Mouse (Mus musculus) urinary bladder, postnatal 4 days (tissue): ENCODE results near the gene Lrrc59.
"Not testable (repeated sequence)": the region's sequence is repeated elsewhere in the genome, so short reads cannot be mapped to it uniquely, and the experiment has no call there.

Source experiments
- DNase-seq, 2 experiments: peaks; one replicate each; pipeline ENCODE4 v3.0.0; 2021 to 2022; ENCODE audit warnings: low spot score in 2 of 2

Gene Lrrc59

GRCm38 (mm10) chr11:94630199-94631011 lies 838 bp downstream of the Lrrc59 start:
- peak; percentile 52 to 62 for DNase-seq

GRCm38 (mm10) chr11:94631969-94632368 lies 2.4 kb downstream of the Lrrc59 start:
- DNase-seq: no peak

- DNase-seq: no peak
Measured at GRCm38 (mm10) chr11:94632988-94633387, 3.4 kb downstream of the Lrrc59 start.

DNA sequence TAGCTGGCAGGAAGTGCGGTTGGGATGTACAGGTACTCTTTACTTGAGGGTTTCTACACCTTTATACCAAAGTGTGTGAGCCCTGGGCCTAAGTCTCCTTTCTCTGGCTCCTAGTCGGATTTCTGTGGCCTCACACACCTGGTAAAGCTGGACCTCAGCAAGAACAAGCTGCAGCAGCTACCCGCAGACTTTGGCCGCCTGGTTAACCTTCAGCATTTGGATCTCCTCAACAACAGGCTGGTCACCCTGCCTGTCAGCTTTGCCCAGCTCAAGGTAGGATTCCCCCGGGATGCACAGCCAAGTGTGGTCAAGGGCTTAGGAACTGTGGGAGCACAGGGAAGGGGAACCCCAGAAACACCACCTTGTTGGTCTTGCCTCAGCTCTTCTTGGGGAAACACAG lies 4.9 kb downstream of the Lrrc59 start:
- no peak for DNase-seq

- DNase-seq: no peak
Measured at GRCm38 (mm10) chr11:94644461-94645219, 15.1 kb downstream of the Lrrc59 start.

DNA sequence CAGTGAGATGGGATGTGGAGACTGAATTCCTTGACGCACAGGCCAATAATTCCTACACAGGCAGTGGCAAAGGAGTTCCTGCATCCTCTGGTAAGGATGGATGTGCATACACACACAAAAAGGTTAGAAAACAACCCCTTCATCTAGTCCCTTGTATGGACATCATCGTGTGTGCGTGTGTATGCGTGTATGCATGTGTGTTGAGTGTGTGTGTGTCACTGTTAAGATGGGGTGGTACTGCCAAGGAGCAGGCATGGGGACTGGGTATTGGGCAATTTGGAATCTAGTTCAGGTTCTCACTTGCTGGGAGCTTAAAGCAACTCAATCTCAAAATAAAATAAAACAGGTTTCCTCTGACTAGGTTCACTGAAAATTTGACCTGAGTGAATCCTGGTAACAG lies 16.9 kb downstream of the Lrrc59 start:
- DNase-seq: no peak

DNA sequence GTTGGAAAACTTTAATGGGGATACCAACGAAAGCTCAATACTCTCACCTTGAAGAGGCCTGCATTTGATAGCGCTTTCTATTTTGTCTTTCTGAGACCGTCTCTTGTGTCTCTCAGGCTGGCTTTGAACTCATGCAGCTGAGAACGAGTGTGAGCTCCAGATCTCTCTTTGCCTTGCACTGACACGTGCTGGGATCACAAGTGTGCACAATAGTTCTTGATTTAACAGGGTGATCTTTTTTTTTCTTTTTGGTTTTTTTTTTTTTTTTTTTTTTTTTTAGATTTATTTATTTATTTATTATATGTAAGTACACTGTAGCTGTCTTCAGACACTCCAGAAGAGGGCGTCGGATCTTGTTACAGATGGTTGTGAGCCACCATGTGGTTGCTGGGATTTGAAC lies 21.7 kb downstream of the Lrrc59 start:
- DNase-seq: not testable (repeated sequence)

DNA sequence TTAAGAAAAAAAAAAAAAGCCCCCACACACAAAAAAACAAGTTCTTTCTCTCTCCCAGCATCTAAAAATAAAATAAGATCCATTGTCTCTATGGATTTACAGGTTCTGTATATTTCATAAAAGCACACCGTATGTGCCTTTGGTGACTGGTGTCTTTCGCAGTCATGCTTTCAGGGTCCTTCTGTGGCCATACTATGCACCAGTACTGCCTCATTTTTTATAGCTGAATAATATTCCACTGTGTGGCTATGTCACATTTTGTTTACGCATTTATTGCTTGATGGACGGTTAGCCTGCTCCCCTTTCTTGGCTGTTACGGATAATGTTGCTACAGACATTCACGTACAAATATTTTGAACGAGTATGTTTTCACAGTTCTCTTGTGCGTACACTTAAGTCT lies 23.4 kb downstream of the Lrrc59 start:
- no peak for DNase-seq

DNA sequence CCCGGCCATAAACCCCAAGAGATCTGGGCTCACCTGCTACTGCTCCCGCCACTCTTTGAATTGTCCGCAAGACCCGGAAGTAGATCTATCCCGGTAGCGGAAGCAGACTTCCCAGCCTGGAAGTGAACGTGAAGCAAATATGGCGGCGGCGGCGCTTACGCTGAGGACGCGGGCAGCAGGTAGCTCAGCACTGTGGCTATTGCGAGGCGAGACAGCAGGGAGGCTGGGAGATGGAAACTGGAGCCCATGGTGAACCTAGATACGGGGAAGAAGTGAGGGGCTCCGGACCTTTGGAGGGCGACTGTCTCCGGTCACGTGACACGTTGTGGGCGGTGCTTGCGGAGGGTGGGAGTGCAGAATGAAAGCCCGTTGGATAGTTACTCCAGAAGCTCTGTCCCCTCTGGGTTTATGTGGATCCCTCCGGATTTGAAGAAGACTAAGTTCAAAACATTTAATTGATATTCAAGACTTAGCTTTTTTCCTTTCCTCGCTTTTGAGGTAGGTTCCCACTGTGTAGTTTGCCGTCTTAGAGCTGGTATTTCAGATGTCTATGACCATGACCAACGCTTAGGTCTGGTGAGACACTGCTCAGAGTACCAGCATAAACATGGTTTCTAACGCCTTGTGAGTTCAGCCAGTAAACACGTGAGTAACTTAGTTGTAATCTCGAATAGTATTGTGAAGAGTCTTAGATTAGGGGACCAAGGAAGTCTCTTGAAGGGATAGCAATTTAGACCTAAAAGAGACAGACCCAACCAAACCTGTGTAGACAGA lies 24.3 kb downstream of the Lrrc59 start, which contains the start of the genes Mrpl27 and Eme1:
Mrpl27 (plus strand) TSS at position 105 of the 774 bp plus-strand sequence.
Eme1 (minus strand) TSS at position 302 of the 774 bp plus-strand sequence.
- DNase-seq: peak; percentile 74 to 85

DNA sequence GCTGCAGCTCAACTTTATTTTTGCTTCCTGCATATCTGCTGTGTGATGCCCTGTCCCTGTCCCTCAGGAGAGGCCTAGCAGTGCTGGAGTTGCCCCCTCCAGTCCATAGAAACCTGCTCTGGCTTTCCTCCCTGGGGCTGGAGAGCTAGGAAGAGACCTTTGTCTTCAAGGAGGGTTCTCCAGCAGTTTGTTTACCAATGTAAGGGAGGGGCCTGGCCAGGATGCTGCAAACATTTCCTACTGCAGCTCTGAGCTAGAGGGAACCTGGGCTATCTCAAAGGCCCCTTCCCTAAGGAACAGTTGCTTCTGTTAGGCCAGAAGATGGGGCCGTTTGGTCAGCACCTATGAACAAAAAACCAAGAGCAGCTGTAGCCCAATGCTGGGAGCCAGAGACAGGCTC lies 31.8 kb downstream of the Lrrc59 start:
- no peak for DNase-seq

DNA sequence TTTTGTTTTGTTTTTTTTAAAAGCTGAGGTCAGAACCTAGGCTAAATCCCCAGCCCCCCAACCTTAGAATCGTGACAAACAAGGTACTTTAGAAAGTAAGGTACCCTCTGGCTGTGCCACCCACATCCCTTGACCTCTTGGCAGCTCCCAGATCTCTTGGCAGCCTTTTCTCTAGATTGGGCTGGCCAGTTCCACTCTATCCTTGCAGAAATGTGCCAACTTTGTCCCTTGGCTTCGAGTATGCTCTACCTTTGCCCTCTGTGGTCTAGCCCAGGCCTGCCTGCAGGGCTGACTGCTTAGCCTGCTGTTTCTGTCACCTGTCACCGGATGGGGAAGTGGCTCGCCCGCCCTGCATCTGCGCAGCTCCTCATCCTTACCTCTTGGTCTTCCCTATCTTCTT lies 35.7 kb downstream of the Lrrc59 start:
- DNase-seq: no peak

DNA sequence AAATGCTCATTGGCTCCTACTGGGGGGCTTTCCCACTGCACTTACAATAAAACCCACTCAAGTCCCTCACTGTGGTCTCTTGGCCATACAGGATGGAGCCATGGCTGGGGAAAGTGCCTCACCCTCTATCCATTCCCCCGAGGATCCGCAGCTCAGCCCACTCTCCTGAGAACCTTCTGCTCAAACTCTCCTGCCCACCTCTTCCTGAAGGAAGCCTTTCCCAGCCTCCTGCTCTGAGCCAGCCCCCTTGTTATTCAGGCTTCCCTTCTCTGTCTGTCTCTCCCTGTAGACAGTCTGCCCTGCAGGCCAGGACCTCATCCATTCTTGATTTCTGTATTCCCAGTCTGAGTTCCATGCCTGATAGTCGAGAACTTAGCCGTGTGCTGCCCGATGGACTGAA lies 45.4 kb downstream of the Lrrc59 start:
- no peak for DNase-seq

- no peak for DNase-seq
Measured at GRCm38 (mm10) chr11:94675446-94675845, 45.9 kb downstream of the Lrrc59 start.

GRCm38 (mm10) chr11:94676308-94676707 lies 46.7 kb downstream of the Lrrc59 start:
- DNase-seq: no peak

DNA sequence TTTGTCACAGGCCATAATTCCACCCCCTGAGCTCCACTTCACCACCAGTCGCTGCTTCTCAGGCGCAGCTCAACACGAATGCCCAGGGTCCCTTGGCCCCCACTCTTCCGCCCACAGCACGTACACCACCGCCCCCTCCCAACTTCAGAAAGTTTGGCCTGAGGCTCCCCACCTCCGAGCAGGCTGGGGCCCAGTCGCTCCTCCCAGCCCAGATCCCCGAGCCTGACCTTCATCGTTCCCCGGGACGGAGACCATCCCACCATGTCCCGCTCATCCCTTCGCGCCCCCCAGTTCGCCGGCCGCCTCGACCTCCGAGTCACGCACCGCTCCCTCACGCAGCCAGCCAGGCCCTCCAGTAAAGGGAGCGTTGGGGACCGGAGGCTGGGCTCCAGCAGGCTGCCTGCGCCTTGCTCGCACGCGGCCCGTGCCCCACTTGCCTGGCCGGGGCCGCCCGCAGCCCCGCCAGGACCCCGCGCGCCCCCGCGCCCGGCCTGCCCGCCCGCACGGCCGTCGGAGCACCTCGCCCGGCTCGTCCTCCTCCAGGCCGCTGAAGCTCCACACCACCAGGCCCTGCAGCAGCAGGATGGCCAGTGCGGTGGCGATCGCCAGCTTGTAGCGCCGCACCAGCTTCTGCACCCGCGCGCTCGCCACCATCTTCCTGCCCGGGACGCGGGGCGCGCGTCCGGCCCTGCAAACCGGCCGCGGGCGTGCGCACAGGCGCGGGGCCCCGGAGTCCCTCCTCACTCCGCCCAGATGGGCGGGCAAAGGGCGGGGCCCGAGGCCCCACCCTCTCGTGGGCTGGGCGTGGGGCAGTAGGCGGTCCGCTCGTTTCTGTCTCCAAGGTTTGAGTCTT lies 47.4 kb downstream of the Lrrc59 start, which contains the start of gene Xylt2:
Xylt2 (minus strand) TSS at position 762 of the 853 bp plus-strand sequence.
- peak; percentile 91 for DNase-seq

DNA sequence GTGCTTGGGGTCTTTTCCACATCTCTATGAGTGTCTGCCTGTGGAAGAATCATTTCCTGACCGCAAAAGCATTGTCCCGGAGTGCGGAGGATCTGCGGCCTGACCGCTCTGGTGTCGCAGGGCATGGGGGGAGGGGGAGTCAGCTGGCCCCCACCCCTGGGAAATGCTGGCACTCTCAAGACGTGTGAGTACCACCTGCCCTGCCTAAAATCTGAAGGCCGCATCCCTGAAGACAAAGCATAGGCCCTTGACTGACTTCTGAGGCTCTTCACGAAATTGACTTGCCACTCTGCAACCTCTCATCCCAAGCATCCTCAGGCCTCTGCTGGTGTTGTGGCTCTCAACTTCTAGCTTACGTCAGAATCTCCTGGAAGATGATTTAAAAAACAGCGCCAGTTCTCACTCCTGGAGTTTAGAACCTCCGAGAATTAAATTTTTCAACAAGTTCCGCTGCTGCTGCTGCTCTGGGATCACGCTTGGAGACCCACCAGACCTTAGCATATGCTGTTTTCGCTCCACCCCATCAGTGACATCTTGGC lies 48.1 kb downstream of the Lrrc59 start:
- no peak for DNase-seq

DNA sequence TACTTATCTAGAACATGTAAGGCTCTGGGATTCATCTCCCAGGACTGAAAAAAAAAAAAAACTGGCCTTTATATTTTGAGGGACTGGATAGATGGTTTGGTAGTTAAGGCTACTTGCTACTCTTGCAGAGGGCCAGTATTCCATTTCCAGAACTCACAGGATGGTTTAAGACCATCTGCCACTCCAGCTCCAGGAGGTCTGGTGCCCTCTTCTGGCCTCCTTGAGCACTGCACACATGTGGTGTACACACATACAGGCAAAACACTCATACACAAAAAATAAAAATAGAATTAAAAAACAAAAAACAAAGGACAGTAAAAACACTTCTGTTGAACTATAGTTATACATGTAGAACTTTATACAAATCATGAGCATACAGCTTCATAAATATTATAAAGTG lies 51.1 kb downstream of the Lrrc59 start:
- no peak for DNase-seq

DNA sequence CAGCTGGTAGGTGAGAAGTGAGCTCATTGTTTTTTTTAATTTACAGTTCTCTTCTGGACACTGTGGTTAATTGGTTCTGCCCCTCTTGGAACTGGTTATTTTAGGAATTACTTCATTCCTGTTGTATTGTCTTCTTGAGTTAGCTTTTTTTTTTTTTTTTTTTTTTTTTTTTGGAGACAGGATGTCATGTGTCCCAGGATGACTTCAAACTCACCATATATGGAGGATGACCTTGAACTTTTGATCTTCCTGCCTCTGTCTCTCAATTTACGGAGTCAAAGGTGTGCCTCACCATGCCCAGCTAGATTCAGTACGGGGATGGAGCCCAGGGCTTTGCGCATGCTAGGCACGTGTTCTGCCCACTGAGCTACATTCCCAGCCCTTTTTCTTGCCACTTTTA lies 52.1 kb downstream of the Lrrc59 start:
- no peak for DNase-seq

- DNase-seq: no peak
Measured at GRCm38 (mm10) chr11:94682427-94682826, 52.9 kb downstream of the Lrrc59 start.

DNA sequence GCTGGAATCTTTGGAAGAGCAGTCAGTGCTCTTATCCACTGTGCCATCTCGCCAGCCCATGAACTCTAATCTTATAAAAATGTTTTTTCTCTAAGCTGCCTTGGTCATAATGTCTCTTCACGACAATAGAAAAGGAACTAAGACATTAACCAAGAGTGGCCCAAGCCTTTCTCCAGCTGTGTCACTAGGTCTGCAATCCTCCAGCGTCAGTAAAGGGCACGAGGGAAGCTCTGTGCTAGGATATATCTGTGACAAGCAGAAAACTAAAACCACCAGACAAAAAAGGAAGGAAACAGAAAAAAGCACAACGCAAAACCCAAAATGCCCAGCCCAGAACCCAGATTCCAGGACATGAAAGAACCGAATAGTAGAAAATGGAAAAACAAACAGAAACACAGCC lies 57.6 kb downstream of the Lrrc59 start:
- no peak for DNase-seq

DNA sequence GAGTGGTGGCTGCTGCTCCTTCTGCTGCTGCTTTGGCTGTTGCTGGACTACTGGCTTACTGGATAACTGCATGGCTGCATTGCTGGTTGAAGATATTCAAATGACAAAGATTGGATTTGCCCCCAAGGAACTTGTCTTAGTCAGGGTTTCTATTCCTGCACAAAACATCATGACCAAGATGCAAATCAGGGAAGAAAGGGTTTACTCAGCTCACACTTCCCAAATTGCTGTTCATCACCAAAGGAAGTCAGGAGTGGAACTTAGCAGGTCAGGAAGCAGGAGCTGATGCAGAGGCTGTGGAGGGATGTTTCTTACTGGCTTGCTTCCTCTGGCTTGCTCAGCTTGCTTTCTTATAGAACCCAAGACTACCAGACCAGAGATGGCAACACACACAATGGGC lies 62.9 kb downstream of the Lrrc59 start:
- not testable (repeated sequence) for DNase-seq
